Mouse (Mus musculus): ENCODE measurements at regions not wholly inside any gene's neighbourhood (a gene's known extent, or its start where the extent isn't known, plus 50 kb on each side); places are given as distances from the start of the nearest gene placed in this dataset.

DNA sequence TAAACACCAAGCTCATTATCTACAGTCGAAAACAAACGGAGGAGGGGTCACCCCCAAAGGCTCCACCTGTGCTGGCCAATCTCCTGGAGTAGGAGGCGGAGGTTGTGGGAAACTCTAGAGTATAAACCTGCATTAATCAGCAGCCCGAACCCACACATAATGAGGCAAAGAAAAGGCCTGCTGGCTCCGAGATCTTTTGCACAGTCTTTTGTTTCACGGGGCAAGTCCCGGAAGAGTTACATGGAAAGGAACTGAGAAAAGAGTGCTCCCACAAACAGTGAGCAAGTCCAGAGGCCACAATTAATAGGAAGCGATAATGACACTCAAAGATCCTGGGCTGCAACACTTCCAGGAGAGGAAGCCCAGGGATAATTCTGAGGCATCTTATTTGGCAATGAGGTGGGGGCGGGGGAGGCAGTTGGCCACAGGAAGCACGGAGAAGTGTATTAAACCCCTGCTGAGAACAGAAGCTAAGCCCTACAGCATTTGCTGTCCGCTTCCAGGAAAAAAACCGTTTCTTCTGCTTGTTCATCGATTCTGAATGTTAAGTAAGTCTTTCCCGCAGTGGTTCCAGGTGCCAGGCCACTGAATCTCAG lies 59.1 kb upstream of the Mamdc2 start:
- WGBS: 22% methylated on average over 14 of the region's 14 CpGs
- Histone ChIP-seq H3K27ac (no peak overlapping the region), H3K36me3 (no peaks in the 10 kb centered on the region), H3K27me3 (no peaks in the 10 kb centered on the region), H3K4me3 (no peak overlapping the region), H3K4me2 (peak overlapping the region; percentile 27), H3K9me3 (replicated peaks) (no peaks in the 10 kb centered on the region), H3K9ac (no peak overlapping the region), H3K4me1 (replicated peaks) (peaks cover 9% of the 10 kb centered on the region)
- ATAC-seq (replicated peaks; ENCODE audit: insufficient number of reproducible peaks, insufficient read depth, low FRiP score, low read depth): no peak
